Mouse (Mus musculus) B cell, adult (primary cell): ENCODE results near the gene Olfr1220. TPM values are rescaled to one million over a fixed set of nuclear protein-coding genes. Genes with fewer than 3 reads are reported as not detected.

Source experiments
- total RNA-seq: library from RNA; stranded (reverse); gene quantifications from 4 replicates; pipeline ENCODE4 v1.2.4, GENCODE M21; 2023; ENCODE audit not compliant: inconsistent age

Olfr1220 gene
- not detected in 4 replicates for total RNA-seq

DNA sequence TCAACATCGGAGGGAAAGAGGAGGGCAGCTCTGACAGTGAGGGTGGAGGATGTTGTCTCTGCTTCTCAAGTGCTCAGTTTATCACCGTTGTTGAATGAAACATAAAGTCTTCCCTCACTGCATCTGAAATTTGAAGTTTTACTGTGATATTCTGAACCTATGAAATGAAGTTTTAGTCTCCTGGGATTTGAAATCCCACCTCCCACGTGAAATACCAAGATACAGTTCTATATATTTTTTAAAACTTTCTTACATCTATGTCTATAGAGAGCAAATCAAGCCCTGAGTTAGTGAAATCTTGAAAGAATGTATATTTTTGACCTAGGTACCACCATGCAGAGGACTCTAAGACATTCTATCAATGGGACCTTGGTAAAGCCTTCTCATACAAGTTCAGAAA is at the start of gene Olfr1220:
Gene Olfr1220, minus strand, starts transcription at position 101 of the 400 bp plus-strand sequence.

GRCm38 (mm10) chr2:89151460-89151859 is 44.8 kb upstream of the Olfr1220 start, which contains the start of gene Olfr1223:
Olfr1223 (minus strand) TSS chr2:89151560.

DNA sequence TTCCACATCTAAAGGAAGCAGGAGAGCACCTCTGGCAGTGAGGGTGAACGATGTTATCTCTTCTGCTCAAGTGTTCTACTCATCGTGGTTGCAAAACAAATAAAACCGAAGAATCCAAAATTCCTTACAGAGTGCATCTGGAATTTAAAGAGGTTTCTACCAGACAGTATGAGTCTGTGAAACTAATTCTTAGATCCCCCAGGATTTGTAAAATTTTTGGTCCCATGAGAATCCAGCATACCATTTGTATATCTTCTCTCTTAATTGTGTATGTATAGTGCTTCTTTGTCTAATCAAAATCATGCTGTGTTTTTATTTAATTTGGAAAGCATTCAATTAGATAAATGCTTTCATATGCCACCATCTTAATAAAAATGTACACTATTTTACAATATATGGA is 26.3 kb upstream of the Olfr1220 start, which contains the start of gene Olfr1222:
Gene Olfr1222, minus strand, starts transcription at position 101 of the 400 bp plus-strand sequence.

DNA sequence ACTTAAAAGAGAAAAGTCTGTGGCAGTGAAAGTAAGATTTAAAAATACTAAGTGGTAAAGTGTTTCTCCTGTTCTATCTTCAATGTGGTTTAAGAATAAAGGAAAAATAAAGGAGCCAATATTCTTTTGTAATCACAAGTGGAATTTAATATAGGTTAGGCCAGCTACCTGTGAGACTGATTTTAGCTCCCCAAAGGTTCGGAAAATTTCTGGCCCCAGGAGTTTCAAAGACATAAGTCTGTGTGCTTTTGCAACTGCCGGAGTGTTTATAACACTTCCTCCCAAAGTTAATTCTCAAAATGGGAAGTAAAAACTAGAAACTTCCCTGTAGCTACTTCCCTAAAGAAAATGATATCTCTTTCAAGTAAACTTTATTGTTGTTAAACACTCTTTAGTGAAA is 10.5 kb upstream of the Olfr1220 start, which contains the start of gene Olfr1221:
Gene Olfr1221, minus strand, starts transcription at position 101 of the 400 bp plus-strand sequence.

GRCm38 (mm10) chr2:89083413-89083812 is 23.2 kb downstream of the Olfr1220 start, which contains the start of gene Olfr1219:
Olfr1219 (minus strand) TSS chr2:89083513.

GRCm38 (mm10) chr2:89061087-89061486 is 45.5 kb downstream of the Olfr1220 start, which contains the start of gene Olfr1218:
Olfr1218 (minus strand) TSS chr2:89061187.

Other genes with a start within 250 kb of the Olfr1220 start
- gene Olfr1206, start 243.6 kb downstream of the Olfr1220 start, total RNA-seq: not detected in 4 replicates
- gene Olfr1208, start 204.5 kb downstream of the Olfr1220 start, total RNA-seq: not detected in 4 replicates
- gene Olfr1209, start 191.7 kb downstream of the Olfr1220 start, total RNA-seq: not detected in 4 replicates
- gene Olfr1211, start 168.7 kb downstream of the Olfr1220 start, total RNA-seq: not detected in 4 replicates
- not detected in 4 replicates for gene Olfr1212, start 152.9 kb downstream of the Olfr1220 start, total RNA-seq
- not detected in 4 replicates for gene Gm13762, start 126.6 kb downstream of the Olfr1220 start, total RNA-seq
- not detected in 4 replicates for gene Olfr1214, start 114.2 kb downstream of the Olfr1220 start, total RNA-seq
- gene Olfr1215, start 99.9 kb downstream of the Olfr1220 start, total RNA-seq: not detected in 4 replicates
- gene Olfr1216, start 88.5 kb downstream of the Olfr1220 start, total RNA-seq: not detected in 4 replicates
- gene Olfr1217, start 74.8 kb downstream of the Olfr1220 start, total RNA-seq: not detected in 4 replicates
- gene Olfr1218, start 45.6 kb downstream of the Olfr1220 start, total RNA-seq: not detected in 4 replicates
- not detected in 4 replicates for gene Olfr1219, start 23.3 kb downstream of the Olfr1220 start, total RNA-seq
- not detected in 4 replicates for gene Olfr1221, start 10.4 kb upstream of the Olfr1220 start, total RNA-seq
- gene Olfr1222, start 26.2 kb upstream of the Olfr1220 start, total RNA-seq: not detected in 4 replicates
- gene Olfr1223, start 44.7 kb upstream of the Olfr1220 start, total RNA-seq: not detected in 4 replicates
- not detected in 4 replicates for gene Olfr1224-ps1, start 57.3 kb upstream of the Olfr1220 start, total RNA-seq
- not detected in 4 replicates for gene Olfr1225, start 67.8 kb upstream of the Olfr1220 start, total RNA-seq
- gene Olfr1226, start 93.2 kb upstream of the Olfr1220 start, total RNA-seq: not detected in 4 replicates
- not detected in 4 replicates for gene Olfr1228, start 147.2 kb upstream of the Olfr1220 start, total RNA-seq
- gene Olfr1229, start 181.2 kb upstream of the Olfr1220 start, total RNA-seq: not detected in 4 replicates
- not detected in 4 replicates for gene Olfr1230, start 190.4 kb upstream of the Olfr1220 start, total RNA-seq
- gene Olfr1231, start 200.2 kb upstream of the Olfr1220 start, total RNA-seq: not detected in 4 replicates
- not detected in 4 replicates for gene Olfr1232, start 222.8 kb upstream of the Olfr1220 start, total RNA-seq
- not detected in 4 replicates for gene Olfr1233, start 235.6 kb upstream of the Olfr1220 start, total RNA-seq